Comparison of ENCODE assay signal across 9 mouse cellular contexts in the genomic region with DNA sequence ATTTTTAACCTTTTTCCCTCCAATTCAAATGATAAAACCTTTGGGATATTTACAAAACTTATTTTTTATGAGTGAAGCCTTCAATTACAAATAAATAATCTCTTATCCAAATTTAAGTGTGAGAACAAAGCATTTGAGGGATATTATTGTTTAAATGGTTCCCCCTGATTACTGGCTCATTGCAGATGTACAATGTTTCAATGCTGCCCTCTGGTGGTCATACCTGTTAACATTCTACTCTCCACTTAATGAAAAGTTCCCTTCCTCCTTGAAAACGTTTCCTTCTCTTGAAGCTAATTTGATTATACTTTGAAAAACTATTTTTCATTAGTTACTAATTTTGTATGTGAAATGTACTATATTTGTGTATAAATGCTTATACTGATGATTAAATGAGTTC.
DNase-seq lines count a peak whose midpoint lies in the region; ATAC-seq and TF ChIP-seq lines count a peak whose summit lies in the region.
"Had no signal": no experiment of that assay in that cellular context is flagged by ENCODE, and none has a peak within 500 bp of the region (broad histone marks: within the 10 kb centered on the region; RNA-seq: fewer than 3 reads in every experiment).

No protein-coding gene starts in this region.

- no peak overlapping the region for H3K27ac ChIP-seq in intestine, postnatal 0 days (ENCODE audit: low read depth, low read length)
- no peak overlapping the region for H3K27ac ChIP-seq in intestine, embryonic 16.5 days (ENCODE audit: low read length)
- H3K27ac ChIP-seq in thymus, adult 2 months (ENCODE audit: control insufficient read depth, insufficient read depth, low read length) = no peak overlapping the region
- H3K27ac ChIP-seq: neural tube, embryonic 13.5 days had no signal

- no peaks in the 10 kb centered on the region for H3K27me3 ChIP-seq in intestine, postnatal 0 days (replicated peaks; ENCODE audit: control insufficient read depth, insufficient read depth, low read length)
- H3K27me3 ChIP-seq in intestine, embryonic 16.5 days (replicated peaks; ENCODE audit: control insufficient read depth, insufficient read depth, low read length) = no peaks in the 10 kb centered on the region
- no peaks in the 10 kb centered on the region for H3K27me3 ChIP-seq in thymus, adult 2 months (ENCODE audit: control insufficient read depth, insufficient read depth, low read length)
- H3K27me3 ChIP-seq: neural tube, embryonic 13.5 days had no signal

- no peak overlapping the region for H3K9ac ChIP-seq in intestine, postnatal 0 days (ENCODE audit: low read depth, low read length)
- H3K9ac ChIP-seq in intestine, embryonic 16.5 days (ENCODE audit: low read depth, low read length) = no peak overlapping the region
- H3K9ac ChIP-seq: neural tube, embryonic 13.5 days had no signal

- TF ChIP-seq CTCF in intestine, postnatal 0 days (IDR thresholded peaks at IDR 0.05; ENCODE audit: low read depth) = peak; percentile 71
- no peak for TF ChIP-seq CTCF in thymus, adult 2 months (IDR thresholded peaks at IDR 0.05; ENCODE audit: borderline replicate concordance, control insufficient read depth, extremely low read depth, insufficient read depth, low read length, poor library complexity)

- H3K4me3 ChIP-seq in intestine, postnatal 0 days (ENCODE audit: low read depth, low read length) = no peak overlapping the region
- H3K4me3 ChIP-seq in intestine, embryonic 16.5 days (ENCODE audit: low read length) = no peak overlapping the region
- H3K4me3 ChIP-seq in thymus, adult 2 months (ENCODE audit: control insufficient read depth, insufficient read depth, low read length) = no peak overlapping the region
- H3K4me3 ChIP-seq: neural tube, embryonic 13.5 days had no signal

- no peak for ATAC-seq in intestine, postnatal 0 days
- no peak for ATAC-seq in intestine, embryonic 16.5 days

- no peaks in the 10 kb centered on the region for H3K36me3 ChIP-seq in intestine, postnatal 0 days (ENCODE audit: control insufficient read depth, insufficient read depth)
- no peaks in the 10 kb centered on the region for H3K36me3 ChIP-seq in intestine, embryonic 16.5 days (ENCODE audit: control insufficient read depth, insufficient read depth, low read length)
- no peaks in the 10 kb centered on the region for H3K36me3 ChIP-seq in thymus, adult 2 months (ENCODE audit: control insufficient read depth, insufficient read depth, low read length)
- H3K36me3 ChIP-seq: neural tube, embryonic 13.5 days had no signal

- no peaks in the 10 kb centered on the region for H3K9me3 ChIP-seq in intestine, postnatal 0 days (ENCODE audit: control insufficient read depth)
- H3K9me3 ChIP-seq in intestine, embryonic 16.5 days (ENCODE audit: control insufficient read depth, low read length) = no peaks in the 10 kb centered on the region
- H3K9me3 ChIP-seq: neural tube, embryonic 13.5 days had no signal

- no peaks in the 10 kb centered on the region for H3K4me1 ChIP-seq in intestine, postnatal 0 days (replicated peaks; ENCODE audit: control insufficient read depth, insufficient read depth, low read length)
- H3K4me1 ChIP-seq in intestine, embryonic 16.5 days (ENCODE audit: control insufficient read depth, insufficient read depth, low read length) = no peaks in the 10 kb centered on the region
- no peaks in the 10 kb centered on the region for H3K4me1 ChIP-seq in thymus, adult 2 months (replicated peaks; ENCODE audit: control insufficient read depth, insufficient read depth, low read length)
- H3K4me1 ChIP-seq: neural tube, embryonic 13.5 days had no signal

- H3K4me2 ChIP-seq in intestine, postnatal 0 days (replicated peaks; ENCODE audit: low read depth) = no peak overlapping the region
- no peak overlapping the region for H3K4me2 ChIP-seq in intestine, embryonic 16.5 days (ENCODE audit: low read depth, low read length)
- H3K4me2 ChIP-seq: neural tube, embryonic 13.5 days had no signal

- peak; percentile 12 for DNase-seq in urinary bladder, postnatal 14 days (ENCODE audit: low spot score)
- no peak for DNase-seq in urinary bladder, postnatal 36 days (ENCODE audit: low spot score in 2 of 2)
- DNase-seq in embryo, embryonic 11.5 days (ENCODE audit: low read depth, low spot score) = peak; percentile 20
- peak; percentile 3 for DNase-seq in lung, postnatal 25 days (ENCODE audit: low spot score)
- no peak for DNase-seq in spleen, postnatal 36 days (ENCODE audit: low spot score in 2 of 2)
- no peak for DNase-seq in thymus, adult 2 months

- TF ChIP-seq POLR2A in thymus, adult 2 months (IDR thresholded peaks at IDR 0.05; ENCODE audit: control insufficient read depth, extremely low read depth, insufficient read depth, low read length, poor library complexity) = no peak

- WGBS in intestine, postnatal 0 days = 7% methylated on average over 1 of the region's 1 CpGs
- 11% methylated on average over 1 of the region's 1 CpGs for WGBS in intestine, embryonic 16.5 days
- WGBS in thymus, adult 2 months = 6% methylated on average over 1 of the region's 1 CpGs

Comparison
In these comparisons a context has a peak if more than half of its experiments do, and no peak if none do; other contexts are left out.
1. DNase-seq: peak in urinary bladder, postnatal 14 days (single experiment), embryo, embryonic 11.5 days (single experiment) and lung, postnatal 25 days (single experiment); none in urinary bladder, postnatal 36 days (0 of 2), spleen, postnatal 36 days (0 of 2) and thymus, adult 2 months (single experiment).